Mouse (Mus musculus): ENCODE results near the gene Lsm3. TPM values are rescaled to one million over a fixed set of nuclear protein-coding genes. Genes with fewer than 3 reads are reported as not detected.

The Lsm3 gene
- polyA plus RNA-seq, 1 experiment from 2014 or later = 181 TPM

DNA sequence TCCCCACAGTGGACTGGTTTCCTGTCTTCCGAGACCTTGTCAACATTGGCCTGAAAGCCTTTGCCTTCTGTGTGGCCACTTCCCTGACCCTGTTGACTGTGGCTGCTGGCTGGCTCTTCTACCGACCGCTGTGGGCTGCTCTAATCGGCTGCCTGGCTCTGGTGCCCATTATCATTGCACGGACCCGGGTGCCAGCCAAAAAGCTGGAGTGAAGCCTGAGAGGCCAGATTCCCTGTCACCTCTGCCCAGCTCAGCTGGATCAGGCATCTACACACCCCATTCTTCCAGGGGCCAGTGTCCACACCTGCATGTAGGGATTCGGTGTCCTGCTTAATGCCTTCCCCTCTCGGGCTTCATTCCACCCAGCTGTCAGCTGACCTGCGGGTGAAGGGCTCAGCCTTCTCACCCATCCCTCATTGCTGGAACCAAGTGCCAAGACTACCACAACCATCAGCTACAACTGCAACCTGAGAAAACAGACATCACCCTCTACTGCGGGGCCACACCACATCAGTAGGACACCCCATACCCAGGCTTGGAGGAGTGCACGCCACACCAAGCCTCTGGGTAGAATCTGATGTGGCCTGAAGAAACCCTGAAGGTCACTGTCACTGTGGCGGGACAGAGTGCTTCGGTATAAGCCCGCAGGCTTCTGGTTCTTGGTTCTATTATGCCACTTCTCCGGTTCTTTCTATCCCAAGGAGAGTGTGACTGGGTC lies 28.8 kb upstream of the Lsm3 start:
- peaks cover 81% of the 10 kb centered on the region for H3K36me3 ChIP-seq
- no peaks in the 10 kb centered on the region for H3K27me3 ChIP-seq
- 95% methylated on average over 15 of the region's 15 CpGs for WGBS
- H3K4me1 ChIP-seq = no peaks in the 10 kb centered on the region
- H3K4me3 ChIP-seq = no peak overlapping the region
- no peak overlapping the region for H3K9ac ChIP-seq (replicated peaks)
- no peak for ATAC-seq (replicated peaks)
- no peak overlapping the region for H3K27ac ChIP-seq (replicated peaks)
- H3K4me2 ChIP-seq (replicated peaks) = no peak overlapping the region
- no peaks in the 10 kb centered on the region for H3K9me3 ChIP-seq

DNA sequence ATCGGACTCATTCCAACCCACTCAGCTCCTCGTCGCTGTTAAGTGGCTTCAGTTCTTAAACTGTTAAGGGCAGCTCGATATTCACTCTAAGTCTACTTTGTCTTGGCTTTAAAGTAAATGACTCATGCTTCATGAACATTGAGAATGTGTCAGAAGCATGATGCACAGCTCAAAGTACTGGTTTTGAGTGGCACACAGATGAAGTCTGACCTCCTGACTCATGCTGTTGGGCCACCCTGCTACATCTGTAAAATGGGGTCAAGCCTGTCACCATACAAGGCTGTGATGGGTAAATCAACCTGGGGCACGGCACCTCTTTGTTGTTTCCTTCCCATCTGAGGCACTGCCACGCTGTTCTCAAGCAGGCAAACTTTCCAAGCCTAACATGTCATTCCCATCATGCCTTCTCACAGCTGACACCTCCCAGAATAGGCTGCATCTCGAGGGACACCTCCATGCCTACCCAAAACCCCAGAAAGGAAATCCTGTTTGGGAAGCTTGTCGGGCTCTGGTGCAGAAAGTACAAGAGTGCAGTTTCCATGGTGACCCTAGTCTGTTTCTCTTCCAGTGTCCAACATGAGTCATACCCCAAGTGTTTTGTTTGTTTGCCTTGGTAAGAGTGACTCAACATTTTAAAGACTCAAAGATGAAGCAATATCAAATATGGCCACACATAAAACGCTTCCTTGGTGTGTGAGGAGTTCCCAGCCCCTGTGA lies 27.1 kb upstream of the Lsm3 start:
- no peak for ATAC-seq (replicated peaks)
- no peak overlapping the region for H3K4me2 ChIP-seq (replicated peaks)
- H3K9me3 ChIP-seq = no peaks in the 10 kb centered on the region
- no peak overlapping the region for H3K4me3 ChIP-seq
- H3K27me3 ChIP-seq = no peaks in the 10 kb centered on the region
- no peak overlapping the region for H3K27ac ChIP-seq (replicated peaks)
- no peaks in the 10 kb centered on the region for H3K4me1 ChIP-seq
- H3K36me3 ChIP-seq = peaks cover 65% of the 10 kb centered on the region
- H3K9ac ChIP-seq (replicated peaks) = no peak overlapping the region
- WGBS = 86% methylated on average over 9 of the region's 9 CpGs

DNA sequence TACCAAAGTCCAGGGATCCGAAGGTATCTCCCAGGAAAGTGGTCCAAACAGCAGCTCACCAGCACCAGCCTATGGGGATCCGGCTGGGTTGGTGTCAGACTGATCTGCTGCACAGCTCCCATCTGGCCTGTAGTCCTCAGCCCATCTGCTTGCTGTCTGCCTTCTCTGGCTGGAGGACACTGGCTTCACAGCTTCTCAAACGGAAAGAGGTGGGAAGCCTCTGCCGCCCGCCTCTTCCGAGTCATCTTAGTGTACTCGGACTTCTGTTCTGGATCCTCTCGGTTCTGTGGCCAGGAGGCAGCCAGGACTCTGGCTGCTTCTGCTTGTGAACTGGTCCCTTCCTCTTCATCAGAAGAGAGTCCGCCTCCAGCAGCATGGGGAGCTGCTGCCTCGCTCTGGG lies 25.9 kb upstream of the Lsm3 start:
- peaks cover 58% of the 10 kb centered on the region for H3K36me3 ChIP-seq

DNA sequence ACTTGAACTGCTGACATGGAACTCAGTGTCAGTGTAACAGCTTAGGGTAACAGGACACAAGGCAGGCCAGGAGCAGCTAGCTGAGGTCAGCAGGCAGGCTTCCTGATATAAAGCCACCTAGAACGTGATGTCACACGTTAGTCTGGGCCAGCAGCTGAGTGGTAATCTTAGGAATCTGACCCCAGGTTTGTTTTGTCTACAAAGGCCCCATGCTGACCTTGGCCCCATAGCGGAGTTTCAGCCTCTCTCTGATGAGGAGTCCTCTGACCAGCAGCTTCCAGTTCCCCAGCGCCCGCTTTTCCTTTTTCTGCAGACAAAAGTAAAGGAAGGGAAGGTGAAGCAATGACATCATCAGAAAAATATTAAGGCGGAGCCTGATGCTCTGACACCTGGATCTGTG lies 24.7 kb upstream of the Lsm3 start:
- H3K36me3 ChIP-seq = peaks cover 55% of the 10 kb centered on the region
- WGBS = 77% methylated on average over 6 of the region's 6 CpGs
- H3K9me3 ChIP-seq = no peaks in the 10 kb centered on the region

More for the DNA sequence above, 25.9 kb upstream of the Lsm3 start:
- no peaks in the 10 kb centered on the region for H3K27me3 ChIP-seq
- no peak overlapping the region for H3K9ac ChIP-seq (replicated peaks)
- no peaks in the 10 kb centered on the region for H3K9me3 ChIP-seq
- no peak overlapping the region for H3K4me2 ChIP-seq (replicated peaks)
- WGBS = 79% methylated on average over 10 of the region's 10 CpGs
- no peak for ATAC-seq (replicated peaks)
- H3K4me1 ChIP-seq = no peaks in the 10 kb centered on the region
- H3K27ac ChIP-seq (replicated peaks) = no peak overlapping the region
- H3K4me3 ChIP-seq = no peak overlapping the region

DNA sequence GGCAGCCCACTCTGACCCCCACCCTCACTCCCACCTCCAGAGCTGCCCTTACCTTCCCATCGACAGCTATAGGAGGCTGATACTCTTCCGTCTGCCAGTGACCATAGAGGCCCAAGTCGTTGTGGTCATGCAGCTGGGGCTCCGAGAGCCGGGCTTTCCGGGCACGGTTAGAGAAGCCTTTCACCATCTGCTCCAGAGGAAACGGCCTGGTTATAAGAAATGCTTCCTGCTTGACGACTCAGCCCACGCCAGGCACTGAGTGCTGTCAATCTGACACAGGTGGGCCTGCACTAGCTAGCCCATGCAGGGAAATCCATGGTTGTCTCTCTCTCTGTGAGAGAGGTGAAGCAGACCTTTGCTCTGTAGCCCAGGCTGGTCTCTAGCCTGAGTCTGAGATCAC lies 22.7 kb upstream of the Lsm3 start:
- H3K4me3 ChIP-seq = no peak overlapping the region
- no peak for ATAC-seq (replicated peaks)
- peaks cover 54% of the 10 kb centered on the region for H3K36me3 ChIP-seq
- no peak overlapping the region for H3K4me2 ChIP-seq (replicated peaks)
- no peak overlapping the region for H3K9ac ChIP-seq (replicated peaks)
- WGBS = 90% methylated on average over 10 of the region's 10 CpGs
- no peaks in the 10 kb centered on the region for H3K27me3 ChIP-seq
- H3K9me3 ChIP-seq = no peaks in the 10 kb centered on the region
- H3K27ac ChIP-seq (replicated peaks) = no peak overlapping the region
- H3K4me1 ChIP-seq = no peaks in the 10 kb centered on the region

More for the DNA sequence above, 24.7 kb upstream of the Lsm3 start:
- no peak for ATAC-seq (replicated peaks)
- H3K4me2 ChIP-seq (replicated peaks) = no peak overlapping the region
- H3K4me3 ChIP-seq = no peak overlapping the region
- H3K9ac ChIP-seq (replicated peaks) = no peak overlapping the region
- H3K4me1 ChIP-seq = no peaks in the 10 kb centered on the region
- no peaks in the 10 kb centered on the region for H3K27me3 ChIP-seq
- H3K27ac ChIP-seq (replicated peaks) = no peak overlapping the region

DNA sequence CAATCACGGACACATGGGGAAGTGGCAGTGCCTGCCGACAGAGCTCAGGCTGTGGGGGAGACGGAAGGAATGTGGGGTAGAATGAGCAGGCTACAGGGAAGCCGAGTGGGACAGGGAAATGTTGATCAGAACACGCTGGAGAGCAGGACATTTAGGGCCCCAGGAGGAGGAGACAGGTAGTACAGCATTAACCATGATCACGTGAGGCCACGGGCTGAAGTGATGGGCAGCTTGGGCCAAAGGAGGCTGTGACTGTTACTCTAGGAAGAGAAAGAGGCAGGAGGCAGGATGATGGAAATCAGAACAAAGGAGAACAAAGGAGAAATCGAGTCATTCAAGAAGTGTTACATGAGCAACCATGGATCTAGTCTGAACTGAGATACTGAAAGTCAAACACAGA lies 21.2 kb upstream of the Lsm3 start:
- no peak overlapping the region for H3K4me2 ChIP-seq (replicated peaks)
- peaks cover 59% of the 10 kb centered on the region for H3K36me3 ChIP-seq
- H3K27ac ChIP-seq (replicated peaks) = no peak overlapping the region
- no peaks in the 10 kb centered on the region for H3K27me3 ChIP-seq
- no peaks in the 10 kb centered on the region for H3K4me1 ChIP-seq
- WGBS = 87% methylated on average over 8 of the region's 8 CpGs
- H3K4me3 ChIP-seq = no peak overlapping the region
- no peak overlapping the region for H3K9ac ChIP-seq (replicated peaks)
- no peak for ATAC-seq (replicated peaks)
- no peaks in the 10 kb centered on the region for H3K9me3 ChIP-seq

GRCm38 (mm10) chr6:91503302-91503701 lies 12.4 kb upstream of the Lsm3 start:
- Histone ChIP-seq H3K27ac (replicated peaks) (no peak overlapping the region), H3K27me3 (no peaks in the 10 kb centered on the region), H3K9me3 (no peaks in the 10 kb centered on the region), H3K9ac (replicated peaks) (no peak overlapping the region), H3K36me3 (peaks cover 93% of the 10 kb centered on the region), H3K4me2 (replicated peaks) (no peak overlapping the region), H3K4me1 (no peaks in the 10 kb centered on the region), H3K4me3 (no peak overlapping the region)
- 100% methylated on average over 1 of the region's 1 CpGs for WGBS
- ATAC-seq (replicated peaks) = no peak

GRCm38 (mm10) chr6:91506036-91506435 lies 9.7 kb upstream of the Lsm3 start:
- Histone ChIP-seq H3K9ac (replicated peaks) (no peak overlapping the region), H3K36me3 (peaks cover 68% of the 10 kb centered on the region), H3K27ac (replicated peaks) (no peak overlapping the region), H3K9me3 (no peaks in the 10 kb centered on the region), H3K27me3 (no peaks in the 10 kb centered on the region), H3K4me2 (replicated peaks) (no peak overlapping the region), H3K4me3 (no peak overlapping the region), H3K4me1 (no peaks in the 10 kb centered on the region)
- ATAC-seq (replicated peaks) = no peak
- 98% methylated on average over 5 of the region's 5 CpGs for WGBS

DNA sequence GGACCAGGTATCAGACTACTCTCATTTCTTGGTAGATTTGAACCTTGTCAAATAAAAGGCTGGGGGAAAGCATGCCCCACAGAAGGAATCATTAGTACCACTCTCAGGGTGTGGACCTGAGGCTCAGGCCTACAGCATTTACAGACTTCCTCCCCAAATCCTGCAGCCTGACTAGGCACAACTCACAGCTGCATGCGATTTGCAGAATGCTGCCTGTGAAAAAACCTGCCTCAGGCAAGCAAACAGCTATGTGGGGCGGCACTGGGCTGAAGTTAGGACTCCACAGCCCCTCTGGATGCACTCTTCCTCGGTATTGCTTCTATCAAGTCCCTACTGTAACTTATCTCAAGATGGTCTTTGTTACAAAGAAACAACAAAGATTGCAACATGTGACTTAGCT lies 7.7 kb upstream of the Lsm3 start:
- no peak overlapping the region for H3K9ac ChIP-seq (replicated peaks)
- no peak overlapping the region for H3K4me3 ChIP-seq
- ATAC-seq (replicated peaks) = no peak
- no peak overlapping the region for H3K4me2 ChIP-seq (replicated peaks)
- no peaks in the 10 kb centered on the region for H3K27me3 ChIP-seq
- peaks cover 50% of the 10 kb centered on the region for H3K36me3 ChIP-seq
- no peaks in the 10 kb centered on the region for H3K4me1 ChIP-seq
- H3K27ac ChIP-seq (replicated peaks) = no peak overlapping the region
- no peaks in the 10 kb centered on the region for H3K9me3 ChIP-seq
- WGBS = 92% methylated on average over 3 of the region's 3 CpGs

DNA sequence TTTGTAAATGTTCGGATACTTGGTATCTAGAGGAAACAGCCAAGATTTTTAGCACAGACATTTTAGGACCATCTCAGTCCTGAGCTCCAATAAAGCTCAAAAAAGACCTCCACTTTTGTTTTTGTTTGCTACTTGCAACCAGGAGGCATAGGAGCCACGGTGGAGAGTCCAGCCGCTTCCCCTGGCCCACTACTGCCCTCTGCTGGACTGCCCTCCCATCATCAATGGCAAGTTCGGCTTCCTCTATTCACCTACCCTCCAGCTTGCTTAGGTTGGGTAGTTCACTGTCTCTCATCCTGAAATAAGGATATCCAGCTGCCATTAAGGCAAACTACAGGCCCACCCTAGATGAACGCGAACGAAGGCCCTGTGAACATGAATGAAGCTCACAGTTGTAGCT lies 6.4 kb upstream of the Lsm3 start:
- Histone ChIP-seq H3K4me1 (peaks cover 1% of the 10 kb centered on the region), H3K27me3 (no peaks in the 10 kb centered on the region), H3K9me3 (no peaks in the 10 kb centered on the region), H3K4me2 (replicated peaks) (no peak overlapping the region), H3K27ac (replicated peaks) (no peak overlapping the region), H3K4me3 (no peak overlapping the region), H3K36me3 (peaks cover 38% of the 10 kb centered on the region), H3K9ac (replicated peaks) (no peak overlapping the region)
- no peak for ATAC-seq (replicated peaks)
- WGBS = 39% methylated on average over 7 of the region's 7 CpGs

DNA sequence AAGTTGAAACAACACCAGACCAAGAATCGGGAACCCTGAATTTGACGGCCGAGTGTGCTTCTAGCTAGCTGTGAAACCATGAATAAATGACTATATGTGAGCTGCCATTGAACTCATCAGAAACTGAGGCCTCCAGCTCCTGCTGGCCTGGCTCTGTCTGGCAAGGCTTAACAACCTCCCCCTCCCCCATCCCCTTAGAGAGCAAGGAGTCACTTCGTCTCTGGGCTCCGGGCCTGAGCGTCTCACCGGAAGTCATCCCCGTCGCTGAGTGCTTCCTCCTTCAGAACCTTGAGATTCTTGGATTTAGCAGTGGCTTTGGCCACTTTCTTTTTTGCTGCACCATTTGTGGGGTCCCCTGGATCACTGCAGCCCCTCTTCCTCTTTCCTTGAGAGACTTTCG lies 5.5 kb upstream of the Lsm3 start:
- ATAC-seq (replicated peaks) = no peak
- Histone ChIP-seq H3K4me1 (peaks cover 10% of the 10 kb centered on the region), H3K27me3 (no peaks in the 10 kb centered on the region), H3K27ac (replicated peaks) (no peak overlapping the region), H3K9me3 (no peaks in the 10 kb centered on the region), H3K36me3 (peaks cover 29% of the 10 kb centered on the region), H3K9ac (replicated peaks) (no peak overlapping the region), H3K4me2 (replicated peaks) (no peak overlapping the region), H3K4me3 (no peak overlapping the region)
- 87% methylated on average over 10 of the region's 10 CpGs for WGBS

DNA sequence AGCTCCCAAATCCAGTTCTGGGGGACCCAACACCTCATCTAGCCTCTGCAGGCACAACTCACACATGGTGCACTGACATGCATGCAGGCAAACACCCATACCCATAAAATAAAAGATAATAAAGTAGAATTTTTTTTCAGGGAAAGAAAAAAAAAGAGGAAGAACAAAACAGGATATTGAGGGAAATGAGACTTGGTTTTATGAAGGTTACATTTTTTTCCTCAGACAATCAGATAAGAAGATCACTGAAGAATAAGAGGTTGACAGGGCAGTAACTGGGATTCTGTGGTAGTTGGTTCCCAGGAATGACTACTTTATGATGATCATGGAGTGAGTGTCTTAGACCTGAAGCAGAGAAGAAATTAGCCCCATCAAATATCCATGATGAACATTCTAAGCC lies 1.6 kb upstream of the Lsm3 start:
- no peak overlapping the region for H3K4me2 ChIP-seq (replicated peaks)
- H3K9ac ChIP-seq (replicated peaks) = peak overlapping the region; percentile 86; the same call in 1 of the 2 replicates
- H3K27me3 ChIP-seq = no peaks in the 10 kb centered on the region
- H3K4me3 ChIP-seq = no peak overlapping the region
- H3K27ac ChIP-seq (replicated peaks) = no peak overlapping the region
- no peak for ATAC-seq (replicated peaks)
- peaks cover 15% of the 10 kb centered on the region for H3K36me3 ChIP-seq
- H3K9me3 ChIP-seq = no peaks in the 10 kb centered on the region
- H3K4me1 ChIP-seq = peaks cover 25% of the 10 kb centered on the region

Data from forebrain, embryonic 15.5 days (tissue).